In the genomic region with DNA sequence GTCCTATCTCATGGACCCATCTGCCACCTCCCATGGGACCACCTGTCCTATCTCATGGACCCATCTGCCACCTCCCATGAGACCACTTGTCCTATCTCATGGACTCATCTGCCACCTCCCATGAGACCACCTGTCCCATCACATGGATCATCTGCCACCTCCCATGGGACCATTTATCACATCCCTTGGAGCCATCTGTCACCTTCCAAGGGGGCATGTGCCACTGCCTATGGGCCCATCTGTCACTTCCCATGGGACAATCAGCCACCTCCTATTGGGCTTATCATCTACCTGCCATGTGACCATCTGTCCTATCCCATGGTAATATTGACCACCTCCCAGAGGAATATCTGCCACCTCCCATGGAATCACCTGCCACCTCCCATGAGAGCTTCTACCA, we compare ENCODE assay signal across 23 mouse cellular contexts.
A peak's percentile ranks its signal among the peaks of the same experiment; 100 is the strongest.
DNase-seq lines count a peak whose midpoint lies in the region; ATAC-seq lines count a peak whose summit lies in the region.
"Had no signal": no experiment of that assay in that cellular context is flagged by ENCODE, and none has a peak within 500 bp of the region (broad histone marks: within the 10 kb centered on the region; RNA-seq: fewer than 3 reads in every experiment).

No protein-coding gene starts in this region.

- H3K36me3 ChIP-seq in forebrain, embryonic 12.5 days (replicated peaks), result no peaks in the 10 kb centered on the region
- H3K36me3 ChIP-seq in forebrain, embryonic 11.5 days (ENCODE audit: control insufficient read depth, insufficient read depth, low read length), result no peaks in the 10 kb centered on the region
- H3K36me3 ChIP-seq in heart, embryonic 12.5 days, result no peaks in the 10 kb centered on the region
- no peaks in the 10 kb centered on the region for H3K36me3 ChIP-seq in midbrain, embryonic 11.5 days (ENCODE audit: control insufficient read depth, insufficient read depth, low read length)
- no peaks in the 10 kb centered on the region for H3K36me3 ChIP-seq in midbrain, embryonic 13.5 days
- H3K36me3 ChIP-seq: hindbrain, embryonic 13.5 days; limb, embryonic 12.5 days had no signal

- H3K4me1 ChIP-seq in forebrain, embryonic 12.5 days, result no peaks in the 10 kb centered on the region
- H3K4me1 ChIP-seq in forebrain, embryonic 11.5 days (replicated peaks; ENCODE audit: control insufficient read depth, insufficient read depth, low read length), result no peaks in the 10 kb centered on the region
- no peaks in the 10 kb centered on the region for H3K4me1 ChIP-seq in heart, embryonic 12.5 days (replicated peaks)
- no peaks in the 10 kb centered on the region for H3K4me1 ChIP-seq in midbrain, embryonic 11.5 days (ENCODE audit: control insufficient read depth, insufficient read depth, low read length)
- no peaks in the 10 kb centered on the region for H3K4me1 ChIP-seq in midbrain, embryonic 13.5 days (replicated peaks)
- H3K4me1 ChIP-seq: hindbrain, embryonic 13.5 days; limb, embryonic 12.5 days had no signal

- DNase-seq in forebrain, embryonic 11.5 days (ENCODE audit: low spot score), result no peak
- DNase-seq in heart, postnatal 4 days, result no peak
- DNase-seq in midbrain, embryonic 11.5 days (ENCODE audit: low spot score, missing footprints), result no peak
- DNase-seq in mesoderm, embryonic 11.5 days (ENCODE audit: low read depth, low spot score), result peak; percentile 6
- DNase-seq in kidney, postnatal 14 days, result no peak
- DNase-seq: adrenal gland, postnatal 14 days; cerebellum, adult 8-10 months; gastrocnemius, postnatal 36 days; kidney, adult 2 months; liver, postnatal 0 days; thymus, adult 18-20 months; thymus, postnatal 4 days had no signal

- H3K9ac ChIP-seq in forebrain, embryonic 12.5 days, result no peak overlapping the region
- no peak overlapping the region for H3K9ac ChIP-seq in forebrain, embryonic 11.5 days (ENCODE audit: low read length)
- H3K9ac ChIP-seq in heart, embryonic 12.5 days, result no peak overlapping the region
- H3K9ac ChIP-seq in midbrain, embryonic 11.5 days (ENCODE audit: low read length), result no peak overlapping the region
- no peak overlapping the region for H3K9ac ChIP-seq in midbrain, embryonic 13.5 days (replicated peaks)
- H3K9ac ChIP-seq: hindbrain, embryonic 13.5 days; limb, embryonic 12.5 days; liver, postnatal 0 days had no signal

- ATAC-seq in forebrain, embryonic 12.5 days (ENCODE audit: low FRiP score), result 0 out of 2 replicates have a peak, but pooled peaks have one; percentile 14
- ATAC-seq in forebrain, embryonic 11.5 days (replicated peaks; ENCODE audit: low FRiP score), result no peak
- peak; percentile 25; the same call in 1 of the 2 replicates for ATAC-seq in heart, embryonic 12.5 days (ENCODE audit: insufficient number of reproducible peaks, low FRiP score)
- peak; percentile 44; the same call in 1 of the 2 replicates for ATAC-seq in midbrain, embryonic 11.5 days (ENCODE audit: low FRiP score)
- ATAC-seq in midbrain, embryonic 13.5 days, result no peak
- ATAC-seq: CD4-positive, CD25-positive, alpha-beta regulatory T cell, adult 4 months; liver, postnatal 0 days; lung, postnatal 0 days had no signal

- H3K27ac ChIP-seq in forebrain, embryonic 12.5 days, result no peak overlapping the region
- no peak overlapping the region for H3K27ac ChIP-seq in forebrain, embryonic 11.5 days (ENCODE audit: low read depth, low read length)
- H3K27ac ChIP-seq in heart, embryonic 12.5 days (ENCODE audit: poor library complexity, severe bottlenecking), result no peak overlapping the region
- H3K27ac ChIP-seq in midbrain, embryonic 11.5 days (ENCODE audit: low read depth, low read length), result no peak overlapping the region
- H3K27ac ChIP-seq in midbrain, embryonic 13.5 days, result no peak overlapping the region
- H3K27ac ChIP-seq: hindbrain, embryonic 13.5 days; kidney, postnatal 0 days; left cerebral cortex, adult 2 months; limb, embryonic 12.5 days; macrophage had no signal

- H3K9me3 ChIP-seq in forebrain, embryonic 12.5 days, result no peaks in the 10 kb centered on the region
- no peaks in the 10 kb centered on the region for H3K9me3 ChIP-seq in forebrain, embryonic 11.5 days (ENCODE audit: control insufficient read depth, low read length)
- no peaks in the 10 kb centered on the region for H3K9me3 ChIP-seq in heart, embryonic 12.5 days (replicated peaks)
- H3K9me3 ChIP-seq in midbrain, embryonic 11.5 days (ENCODE audit: control insufficient read depth, low read length), result no peaks in the 10 kb centered on the region
- H3K9me3 ChIP-seq in midbrain, embryonic 13.5 days, result no peaks in the 10 kb centered on the region
- H3K9me3 ChIP-seq: hindbrain, embryonic 13.5 days; limb, embryonic 12.5 days had no signal

- H3K4me2 ChIP-seq in forebrain, embryonic 12.5 days, result no peak overlapping the region
- H3K4me2 ChIP-seq in forebrain, embryonic 11.5 days (ENCODE audit: low read depth, low read length, severe bottlenecking), result no peak overlapping the region
- H3K4me2 ChIP-seq in heart, embryonic 12.5 days, result no peak overlapping the region
- H3K4me2 ChIP-seq in midbrain, embryonic 11.5 days, result no peak overlapping the region
- H3K4me2 ChIP-seq in midbrain, embryonic 13.5 days (replicated peaks), result no peak overlapping the region
- H3K4me2 ChIP-seq: hindbrain, embryonic 13.5 days; limb, embryonic 12.5 days; liver, embryonic 11.5 days had no signal

- H3K4me3 ChIP-seq in forebrain, embryonic 12.5 days (replicated peaks), result no peak overlapping the region
- no peak overlapping the region for H3K4me3 ChIP-seq in forebrain, embryonic 11.5 days (ENCODE audit: low read depth, low read length)
- no peak overlapping the region for H3K4me3 ChIP-seq in heart, embryonic 12.5 days
- no peak overlapping the region for H3K4me3 ChIP-seq in midbrain, embryonic 11.5 days (ENCODE audit: low read depth, low read length)
- H3K4me3 ChIP-seq in midbrain, embryonic 13.5 days (replicated peaks), result no peak overlapping the region
- H3K4me3 ChIP-seq: hindbrain, embryonic 13.5 days; left cerebral cortex, adult 2 months; limb, embryonic 12.5 days had no signal

- no peaks in the 10 kb centered on the region for H3K27me3 ChIP-seq in forebrain, embryonic 12.5 days
- H3K27me3 ChIP-seq in forebrain, embryonic 11.5 days (ENCODE audit: control insufficient read depth, insufficient read depth, low read length), result no peaks in the 10 kb centered on the region
- H3K27me3 ChIP-seq in heart, embryonic 12.5 days (replicated peaks), result no peaks in the 10 kb centered on the region
- no peaks in the 10 kb centered on the region for H3K27me3 ChIP-seq in midbrain, embryonic 11.5 days (ENCODE audit: control insufficient read depth, insufficient read depth, low read length)
- H3K27me3 ChIP-seq in midbrain, embryonic 13.5 days, result no peaks in the 10 kb centered on the region
- H3K27me3 ChIP-seq: hindbrain, embryonic 13.5 days; limb, embryonic 12.5 days had no signal

Comparison
In these comparisons a context has a peak if more than half of its experiments do, and no peak if none do; other contexts are left out.
1. ATAC-seq: peak in forebrain, embryonic 12.5 days (single experiment), heart, embryonic 12.5 days (single experiment) and midbrain, embryonic 11.5 days (single experiment); none in forebrain, embryonic 11.5 days (single experiment) and midbrain, embryonic 13.5 days (single experiment).